ENCODE assay signal across 33 mouse cellular contexts in the genomic region with DNA sequence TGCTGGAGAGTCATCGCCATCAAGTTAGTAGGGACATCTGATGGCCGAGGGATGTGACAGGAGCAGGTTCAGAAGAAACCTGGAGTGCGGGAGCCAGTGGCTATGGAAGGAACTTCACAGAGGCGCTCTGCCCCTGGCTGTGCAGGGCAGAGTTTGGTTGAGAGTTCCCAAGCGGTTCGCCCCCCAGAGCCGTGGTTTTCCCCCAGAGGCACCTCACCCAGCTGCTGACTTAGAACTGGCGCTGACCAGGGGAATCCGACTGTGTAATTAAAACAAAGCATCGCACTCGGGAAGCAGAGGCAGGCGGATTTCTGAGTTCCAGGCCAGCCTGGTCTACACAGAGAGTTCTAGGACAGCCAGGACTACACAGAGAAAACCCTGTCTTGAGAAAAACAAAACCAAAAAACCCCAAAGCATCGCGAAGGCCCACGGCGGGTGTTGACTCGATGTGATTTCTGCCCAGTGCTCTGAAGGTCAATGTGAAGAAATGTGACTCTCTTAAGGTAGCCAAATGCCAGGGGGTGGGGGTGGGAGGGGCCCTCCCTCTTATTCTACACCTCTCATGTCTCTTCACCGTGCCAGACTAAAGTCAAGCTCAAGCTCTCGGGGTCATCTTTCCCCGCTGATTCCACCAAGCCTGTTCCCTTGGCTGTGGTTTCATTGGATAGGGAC. TPM values are rescaled to one million over a fixed set of nuclear protein-coding genes. Genes with fewer than 3 reads are reported as not detected.
DNase-seq lines count a peak whose midpoint lies in the region; ATAC-seq and TF ChIP-seq lines count a peak whose summit lies in the region.
"Had no signal": no experiment of that assay in that cellular context is flagged by ENCODE, and none has a peak within 500 bp of the region (broad histone marks: within the 10 kb centered on the region; RNA-seq: fewer than 3 reads in every experiment).

No protein-coding gene starts in this region.

- TF ChIP-seq EP300 in liver, embryonic 14.5 days (IDR thresholded peaks at IDR 0.05; ENCODE audit: low read depth) = no peak
- no peak for TF ChIP-seq EP300 in liver, postnatal 0 days (IDR thresholded peaks at IDR 0.05; ENCODE audit: low read depth)

- no peak for TF ChIP-seq POLR2A in testis, adult 2 months (IDR thresholded peaks at IDR 0.05; ENCODE audit: control insufficient read depth, low read depth, low read length)

- peak; percentile 65 for ATAC-seq in intestine, postnatal 0 days
- no peak for ATAC-seq in intestine, embryonic 15.5 days
- peak; percentile 63 for ATAC-seq in liver, embryonic 14.5 days (ENCODE audit: insufficient read depth)
- ATAC-seq in liver, postnatal 0 days = peak; percentile 56
- no peak for ATAC-seq in midbrain, postnatal 0 days (ENCODE audit: low FRiP score)
- ATAC-seq: CD4-positive, CD25-positive, alpha-beta regulatory T cell, adult 4 months; forebrain, embryonic 15.5 days had no signal

- no peak for DNase-seq in testis, postnatal 14 days (ENCODE audit: low spot score)
- DNase-seq in liver, embryonic 14.5 days (ENCODE audit: low read depth in 3 of 3, low spot score in 3 of 3) = no peak
- DNase-seq in liver, postnatal 0 days = no peak
- DNase-seq in midbrain, postnatal 0 days (ENCODE audit: low spot score) = no peak
- DNase-seq in urinary bladder, postnatal 25 days (ENCODE audit: low spot score) = no peak
- DNase-seq: adrenal gland, adult 2 months; adrenal gland, postnatal 14 days; cerebellum, adult 11 months; cerebellum, adult 2 months; cerebellum, adult 9-11 months; cerebellum, postnatal 25 days; gastrocnemius, postnatal 25 days; heart, postnatal 14 days had no signal

- TF ChIP-seq CTCF in intestine, postnatal 0 days (IDR thresholded peaks at IDR 0.05; ENCODE audit: low read depth) = no peak
- TF ChIP-seq CTCF in testis, adult 2 months (IDR thresholded peaks at IDR 0.05; ENCODE audit: control insufficient read depth, insufficient read depth, insufficient replicate concordance, low read depth, low read length) = no peak
- TF ChIP-seq CTCF in liver, embryonic 14.5 days (IDR thresholded peaks at IDR 0.05; ENCODE audit: low read depth) = no peak
- no peak for TF ChIP-seq CTCF in liver, postnatal 0 days (IDR thresholded peaks at IDR 0.05; ENCODE audit: low read depth)
- no peak for TF ChIP-seq CTCF in midbrain, postnatal 0 days (IDR thresholded peaks at IDR 0.05)

- no peak overlapping the region for H3K9ac ChIP-seq in intestine, postnatal 0 days (ENCODE audit: low read depth, low read length)
- no peak overlapping the region for H3K9ac ChIP-seq in intestine, embryonic 15.5 days
- no peak overlapping the region for H3K9ac ChIP-seq in liver, embryonic 14.5 days (replicated peaks)
- no peak overlapping the region for H3K9ac ChIP-seq in liver, postnatal 0 days (replicated peaks)
- H3K9ac ChIP-seq in midbrain, postnatal 0 days (replicated peaks; ENCODE audit: low read length, poor library complexity, severe bottlenecking) = no peak overlapping the region
- H3K9ac ChIP-seq: embryonic facial prominence, embryonic 12.5 days; embryonic facial prominence, embryonic 15.5 days; forebrain, embryonic 12.5 days; forebrain, embryonic 15.5 days; heart, embryonic 12.5 days; heart, embryonic 15.5 days; hindbrain, embryonic 12.5 days; hindbrain, embryonic 15.5 days had no signal

- 86% methylated on average over 20 of the region's 20 CpGs for WGBS in intestine, postnatal 0 days
- WGBS in intestine, embryonic 15.5 days = 84% methylated on average over 20 of the region's 20 CpGs
- 64% methylated on average over 20 of the region's 20 CpGs for WGBS in liver, embryonic 14.5 days (ENCODE audit: insufficient replicate concordance)
- 75% methylated on average over 20 of the region's 20 CpGs for WGBS in liver, postnatal 0 days (ENCODE audit: insufficient replicate concordance)
- 88% methylated on average over 20 of the region's 20 CpGs for WGBS in midbrain, postnatal 0 days

- H3K4me1 ChIP-seq in intestine, postnatal 0 days (replicated peaks; ENCODE audit: control insufficient read depth, insufficient read depth, low read length) = 0 out of 2 replicates have a peak, but pooled peaks cover 4% of the 10 kb centered on the region
- H3K4me1 ChIP-seq in intestine, embryonic 15.5 days (replicated peaks) = no peaks in the 10 kb centered on the region
- peaks cover 13% of the 10 kb centered on the region for H3K4me1 ChIP-seq in testis, adult 2 months (ENCODE audit: control insufficient read depth, insufficient read depth, low read length)
- H3K4me1 ChIP-seq in liver, embryonic 14.5 days (replicated peaks; ENCODE audit: control insufficient read depth in 2 of 2, insufficient read depth in 2 of 2, low read length in 1 of 2) = no peaks in the 10 kb centered on the region
- no peaks in the 10 kb centered on the region for H3K4me1 ChIP-seq in liver, postnatal 0 days (ENCODE audit: insufficient read depth)
- H3K4me1 ChIP-seq in midbrain, postnatal 0 days (ENCODE audit: insufficient read depth, low read length) = no peaks in the 10 kb centered on the region
- H3K4me1 ChIP-seq: forebrain, embryonic 12.5 days; forebrain, embryonic 15.5 days; heart, embryonic 12.5 days; heart, embryonic 15.5 days; hindbrain, embryonic 12.5 days; hindbrain, embryonic 15.5 days had no signal

- no peaks in the 10 kb centered on the region for H3K9me3 ChIP-seq in intestine, postnatal 0 days (ENCODE audit: control insufficient read depth)
- no peaks in the 10 kb centered on the region for H3K9me3 ChIP-seq in intestine, embryonic 15.5 days
- no peaks in the 10 kb centered on the region for H3K9me3 ChIP-seq in liver, embryonic 14.5 days (ENCODE audit: control insufficient read depth, low read length)
- H3K9me3 ChIP-seq in liver, postnatal 0 days (ENCODE audit: low read length) = no peaks in the 10 kb centered on the region
- no peaks in the 10 kb centered on the region for H3K9me3 ChIP-seq in midbrain, postnatal 0 days (ENCODE audit: low read length)
- H3K9me3 ChIP-seq: embryonic facial prominence, embryonic 12.5 days; embryonic facial prominence, embryonic 15.5 days; forebrain, embryonic 12.5 days; forebrain, embryonic 15.5 days; heart, embryonic 12.5 days; heart, embryonic 15.5 days; hindbrain, embryonic 12.5 days; hindbrain, embryonic 15.5 days had no signal

- no peak overlapping the region for H3K4me3 ChIP-seq in intestine, postnatal 0 days (ENCODE audit: low read depth, low read length)
- H3K4me3 ChIP-seq in intestine, embryonic 15.5 days (replicated peaks) = no peak overlapping the region
- H3K4me3 ChIP-seq in testis, adult 2 months (ENCODE audit: control insufficient read depth, low read depth, low read length) = no peak overlapping the region
- no peak overlapping the region for H3K4me3 ChIP-seq in liver, embryonic 14.5 days (ENCODE audit: insufficient read depth in 1 of 2, low read depth in 2 of 2, low read length in 2 of 2)
- no peak overlapping the region for H3K4me3 ChIP-seq in liver, postnatal 0 days (ENCODE audit: low read depth, low read length)
- no peak overlapping the region for H3K4me3 ChIP-seq in midbrain, postnatal 0 days (ENCODE audit: low read depth, low read length)
- H3K4me3 ChIP-seq: embryonic facial prominence, embryonic 12.5 days; embryonic facial prominence, embryonic 15.5 days; forebrain, embryonic 12.5 days; forebrain, embryonic 15.5 days; heart, embryonic 12.5 days; heart, embryonic 15.5 days; hindbrain, embryonic 12.5 days; hindbrain, embryonic 15.5 days had no signal

- H3K27me3 ChIP-seq in intestine, postnatal 0 days (replicated peaks; ENCODE audit: control insufficient read depth, insufficient read depth, low read length) = no peaks in the 10 kb centered on the region
- H3K27me3 ChIP-seq in intestine, embryonic 15.5 days (replicated peaks) = no peaks in the 10 kb centered on the region
- no peaks in the 10 kb centered on the region for H3K27me3 ChIP-seq in testis, adult 2 months (ENCODE audit: control insufficient read depth, insufficient read depth, low read length)
- H3K27me3 ChIP-seq in liver, embryonic 14.5 days (ENCODE audit: control insufficient read depth, insufficient read depth, low read length) = no peaks in the 10 kb centered on the region
- no peaks in the 10 kb centered on the region for H3K27me3 ChIP-seq in liver, postnatal 0 days (ENCODE audit: insufficient read depth, low read length)
- H3K27me3 ChIP-seq in midbrain, postnatal 0 days (ENCODE audit: insufficient read depth, low read length) = no peaks in the 10 kb centered on the region
- H3K27me3 ChIP-seq: embryonic facial prominence, embryonic 12.5 days; forebrain, embryonic 12.5 days; forebrain, embryonic 15.5 days; hindbrain, embryonic 12.5 days; hindbrain, embryonic 15.5 days had no signal

- H3K27ac ChIP-seq in intestine, postnatal 0 days (ENCODE audit: low read depth, low read length) = no peak overlapping the region
- H3K27ac ChIP-seq in intestine, embryonic 15.5 days = no peak overlapping the region
- H3K27ac ChIP-seq in testis, adult 2 months (ENCODE audit: control insufficient read depth, insufficient read depth, low read depth, low read length) = peak overlapping the region; percentile 43
- H3K27ac ChIP-seq in liver, embryonic 14.5 days = no peak overlapping the region
- H3K27ac ChIP-seq in liver, postnatal 0 days (ENCODE audit: low read depth) = no peak overlapping the region
- no peak overlapping the region for H3K27ac ChIP-seq in midbrain, postnatal 0 days (ENCODE audit: low read depth, low read length)
- H3K27ac ChIP-seq: embryonic facial prominence, embryonic 12.5 days; embryonic facial prominence, embryonic 15.5 days; forebrain, embryonic 12.5 days; forebrain, embryonic 15.5 days; heart, embryonic 15.5 days; hindbrain, embryonic 12.5 days; hindbrain, embryonic 15.5 days had no signal

- no peak overlapping the region for H3K4me2 ChIP-seq in intestine, postnatal 0 days (replicated peaks; ENCODE audit: low read depth)
- no peak overlapping the region for H3K4me2 ChIP-seq in intestine, embryonic 15.5 days (replicated peaks)
- no peak overlapping the region for H3K4me2 ChIP-seq in liver, embryonic 14.5 days (ENCODE audit: low read depth)
- H3K4me2 ChIP-seq in liver, postnatal 0 days (ENCODE audit: low read depth, low read length) = no peak overlapping the region
- H3K4me2 ChIP-seq in midbrain, postnatal 0 days (ENCODE audit: low read depth, low read length, poor library complexity, severe bottlenecking) = no peak overlapping the region
- H3K4me2 ChIP-seq: embryonic facial prominence, embryonic 12.5 days; embryonic facial prominence, embryonic 15.5 days; forebrain, embryonic 12.5 days; forebrain, embryonic 15.5 days; heart, embryonic 12.5 days; heart, embryonic 15.5 days; hindbrain, embryonic 12.5 days; hindbrain, embryonic 15.5 days had no signal

- no peaks in the 10 kb centered on the region for H3K36me3 ChIP-seq in intestine, postnatal 0 days (ENCODE audit: control insufficient read depth, insufficient read depth)
- H3K36me3 ChIP-seq in intestine, embryonic 15.5 days = no peaks in the 10 kb centered on the region
- no peaks in the 10 kb centered on the region for H3K36me3 ChIP-seq in testis, adult 2 months (ENCODE audit: control insufficient read depth, insufficient read depth, low read length)
- H3K36me3 ChIP-seq in liver, embryonic 14.5 days (replicated peaks; ENCODE audit: control insufficient read depth, insufficient read depth, low read depth) = no peaks in the 10 kb centered on the region
- H3K36me3 ChIP-seq in liver, postnatal 0 days (replicated peaks; ENCODE audit: insufficient read depth, low read length) = no peaks in the 10 kb centered on the region
- H3K36me3 ChIP-seq in midbrain, postnatal 0 days (ENCODE audit: insufficient read depth, low read length) = no peaks in the 10 kb centered on the region
- H3K36me3 ChIP-seq: embryonic facial prominence, embryonic 12.5 days; embryonic facial prominence, embryonic 15.5 days; forebrain, embryonic 12.5 days; forebrain, embryonic 15.5 days; heart, embryonic 12.5 days; heart, embryonic 15.5 days; hindbrain, embryonic 12.5 days; hindbrain, embryonic 15.5 days had no signal

RNA-seq across cellular contexts. Expression of a gene that starts 1.8 kb away (rescaled TPM):
- polyA plus RNA-seq in intestine, postnatal 0 days (2015; fragmentation: Nextera tagmentation; extraction: Ambion mirVana) = not detected in 2 replicates
- polyA plus RNA-seq in intestine, embryonic 15.5 days (2015; fragmentation: Nextera tagmentation; extraction: Ambion mirVana) = not detected in 2 replicates
- 54.0 and 68.8 TPM in 2 replicates for polyA plus RNA-seq in testis, adult 2 months (2012; rRNA removed)
- polyA plus RNA-seq in liver, embryonic 14.5 days (2012; rRNA removed) = not detected in 2 replicates
- polyA plus RNA-seq in liver, embryonic 14.5 days (2014; fragmentation: Nextera tagmentation; extraction: Ambion mirVana) = not detected in 2 replicates
- polyA plus RNA-seq in liver, postnatal 0 days (2015; fragmentation: Nextera tagmentation; extraction: Ambion mirVana) = not detected in 2 replicates
- not detected in 2 replicates for total RNA-seq in midbrain, postnatal 0 days (2014; rRNA removed)
- polyA plus RNA-seq in midbrain, postnatal 0 days (2015; fragmentation: Nextera tagmentation; extraction: Ambion mirVana) = not detected in 2 replicates
- total RNA-seq: adrenal gland, adult 2 months; adrenal gland, postnatal 14 days; adrenal gland, postnatal 4 days; common myeloid progenitor, adult 5-6 weeks; gastrocnemius, adult 8-10 months; gastrocnemius, postnatal 25 days; heart, adult 8-10 months; heart, postnatal 14 days; MEL had no signal
- polyA plus RNA-seq: adrenal gland, adult 2 months; C2C12; CD4-positive, CD25-positive, alpha-beta regulatory T cell, adult 4 months; cerebellum, adult 2 months; embryonic facial prominence, embryonic 12.5 days; embryonic facial prominence, embryonic 15.5 days; forebrain, embryonic 12.5 days; forebrain, embryonic 15.5 days; heart, embryonic 12.5 days; heart, embryonic 15.5 days; hindbrain, embryonic 12.5 days; hindbrain, embryonic 15.5 days had no signal

RNA-seq across cellular contexts. Expression of a gene that starts 6.8 kb away (rescaled TPM):
- polyA plus RNA-seq in intestine, postnatal 0 days (2015; fragmentation: Nextera tagmentation; extraction: Ambion mirVana) = 0.08 TPM in 1 of 2 replicates, not detected in the other
- polyA plus RNA-seq in intestine, embryonic 15.5 days (2015; fragmentation: Nextera tagmentation; extraction: Ambion mirVana) = 0.09 and 0.14 TPM in 2 replicates
- not detected in 2 replicates for polyA plus RNA-seq in testis, adult 2 months (2012; rRNA removed)
- polyA plus RNA-seq in liver, embryonic 14.5 days (2012; rRNA removed) = not detected in 2 replicates
- not detected in 2 replicates for polyA plus RNA-seq in liver, embryonic 14.5 days (2014; fragmentation: Nextera tagmentation; extraction: Ambion mirVana)
- polyA plus RNA-seq in liver, postnatal 0 days (2015; fragmentation: Nextera tagmentation; extraction: Ambion mirVana) = not detected in 2 replicates
- 5.8 and 6.7 TPM in 2 replicates for total RNA-seq in midbrain, postnatal 0 days (2014; rRNA removed)
- 3.1 and 3.3 TPM in 2 replicates for polyA plus RNA-seq in midbrain, postnatal 0 days (2015; fragmentation: Nextera tagmentation; extraction: Ambion mirVana)
- total RNA-seq: adrenal gland, adult 2 months; adrenal gland, postnatal 14 days; common myeloid progenitor, adult 5-6 weeks; gastrocnemius, adult 8-10 months; gastrocnemius, postnatal 25 days; granulocyte monocyte progenitor cell, adult 5-6 weeks; heart, adult 8-10 months; heart, postnatal 14 days; hematopoietic stem cell, adult 5-6 weeks; MEL had no signal
- polyA plus RNA-seq: adrenal gland, adult 2 months; C2C12; CD4-positive, CD25-positive, alpha-beta regulatory T cell, adult 4 months; heart, embryonic 12.5 days; heart, embryonic 15.5 days had no signal

RNA-seq across cellular contexts. Expression of a gene that starts 28.4 kb away (rescaled TPM):
- 59.0 and 60.5 TPM in 2 replicates for polyA plus RNA-seq in intestine, postnatal 0 days (2015; fragmentation: Nextera tagmentation; extraction: Ambion mirVana)
- 69.4 and 70.6 TPM in 2 replicates for polyA plus RNA-seq in intestine, embryonic 15.5 days (2015; fragmentation: Nextera tagmentation; extraction: Ambion mirVana)
- 51.7 and 67.4 TPM in 2 replicates for polyA plus RNA-seq in testis, adult 2 months (2012; rRNA removed)
- 15.5 and 17.5 TPM in 2 replicates for polyA plus RNA-seq in liver, embryonic 14.5 days (2012; rRNA removed)
- 31.9 and 36.0 TPM in 2 replicates for polyA plus RNA-seq in liver, embryonic 14.5 days (2014; fragmentation: Nextera tagmentation; extraction: Ambion mirVana)
- 31.2 and 32.5 TPM in 2 replicates for polyA plus RNA-seq in liver, postnatal 0 days (2015; fragmentation: Nextera tagmentation; extraction: Ambion mirVana)
- 299 and 345 TPM in 2 replicates for total RNA-seq in midbrain, postnatal 0 days (2014; rRNA removed)
- polyA plus RNA-seq in midbrain, postnatal 0 days (2015; fragmentation: Nextera tagmentation; extraction: Ambion mirVana) = 372 and 393 TPM in 2 replicates

RNA-seq across cellular contexts. Expression of a gene that starts 45.0 kb away (rescaled TPM):
- 78.7 and 88.6 TPM in 2 replicates for polyA plus RNA-seq in intestine, postnatal 0 days (2015; fragmentation: Nextera tagmentation; extraction: Ambion mirVana)
- 5.5 and 8.0 TPM in 2 replicates for polyA plus RNA-seq in intestine, embryonic 15.5 days (2015; fragmentation: Nextera tagmentation; extraction: Ambion mirVana)
- polyA plus RNA-seq in testis, adult 2 months (2012; rRNA removed) = 3.9 and 4.4 TPM in 2 replicates
- polyA plus RNA-seq in liver, embryonic 14.5 days (2012; rRNA removed) = 1.3 TPM in 2 replicates
- polyA plus RNA-seq in liver, embryonic 14.5 days (2014; fragmentation: Nextera tagmentation; extraction: Ambion mirVana) = 2.0 and 2.1 TPM in 2 replicates
- polyA plus RNA-seq in liver, postnatal 0 days (2015; fragmentation: Nextera tagmentation; extraction: Ambion mirVana) = 7.8 and 10.1 TPM in 2 replicates
- total RNA-seq in midbrain, postnatal 0 days (2014; rRNA removed) = 1.8 and 6.3 TPM in 2 replicates
- polyA plus RNA-seq in midbrain, postnatal 0 days (2015; fragmentation: Nextera tagmentation; extraction: Ambion mirVana) = 3.9 and 5.1 TPM in 2 replicates

Comparison
In these comparisons a context has a peak if more than half of its experiments do, and no peak if none do; other contexts are left out.
1. ATAC-seq: peak in intestine, postnatal 0 days (single experiment), liver, embryonic 14.5 days (single experiment) and liver, postnatal 0 days (single experiment); none in intestine, embryonic 15.5 days (single experiment) and midbrain, postnatal 0 days (single experiment).
2. RNA of a gene that starts 1.8 kb away (polyA plus RNA-seq): 54.0 to 68.8 TPM in testis, adult 2 months; not detected in intestine, postnatal 0 days, not detected in intestine, embryonic 15.5 days, not detected in liver, embryonic 14.5 days, not detected in liver, postnatal 0 days and not detected in midbrain, postnatal 0 days; every median in the first group is over 10 times any median in the second.